Mouse (Mus musculus): ENCODE measurements around the gene Sec24d. TPM values are rescaled to one million over a fixed set of nuclear protein-coding genes. Genes with fewer than 3 reads are reported as not detected.

Gene Sec24d
- total and polyA plus RNA-seq, 2 experiments, result 46.4 to 89.7 TPM

DNA sequence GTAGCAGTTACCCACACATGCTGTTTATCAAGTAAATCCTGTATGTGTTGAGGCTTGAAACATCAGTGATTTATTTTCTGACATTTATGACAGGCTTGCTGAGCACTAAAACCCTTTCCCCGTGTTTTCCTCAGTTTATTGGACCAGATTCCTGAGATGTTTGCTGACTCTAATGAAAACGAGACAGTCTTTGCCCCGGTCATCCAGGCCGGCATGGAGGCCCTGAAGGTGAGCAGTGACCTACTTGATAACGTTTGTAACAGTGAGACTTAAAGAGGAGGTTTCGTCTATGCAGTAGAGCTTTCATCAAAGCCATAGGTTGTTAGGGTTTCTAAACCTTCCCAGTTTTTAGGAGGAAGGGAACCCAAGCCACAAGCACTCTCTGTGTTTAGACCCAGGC lies 76.4 kb downstream of the Sec24d start:
- Histone ChIP-seq H3K27ac (replicated peaks; ENCODE audit: insufficient read depth, low read depth, low read length) (no peak overlapping the region), H3K4me1 (ENCODE audit: control insufficient read depth, insufficient read depth, low read length) (no peaks in the 10 kb centered on the region), H3K27me3 (ENCODE audit: control insufficient read depth, insufficient read depth, low read length) (no peaks in the 10 kb centered on the region), H3K4me3 (ENCODE audit: insufficient read depth, low read depth, low read length) (no peak overlapping the region), H3K79me2 (ENCODE audit: control insufficient read depth, insufficient read depth, low read length) (no peaks in the 10 kb centered on the region; the same call in 1 of the 2 replicates), H3K36me3 (ENCODE audit: control insufficient read depth, insufficient read depth, low read length) (peaks cover 66% of the 10 kb centered on the region), H3K9ac (ENCODE audit: low read depth, low read length) (no peak overlapping the region)
- no peak for TF ChIP-seq CTCF (IDR thresholded peaks at IDR 0.05; ENCODE audit: low read depth, low read length)
- no peak for TF ChIP-seq POLR2A (IDR thresholded peaks at IDR 0.05; ENCODE audit: extremely low read depth, insufficient read depth, low read length)
- no peak for DNase-seq (ENCODE audit: extremely low read depth, low read depth, low spot score)
- WGBS, result 75% methylated on average over 6 of the region's 6 CpGs

DNA sequence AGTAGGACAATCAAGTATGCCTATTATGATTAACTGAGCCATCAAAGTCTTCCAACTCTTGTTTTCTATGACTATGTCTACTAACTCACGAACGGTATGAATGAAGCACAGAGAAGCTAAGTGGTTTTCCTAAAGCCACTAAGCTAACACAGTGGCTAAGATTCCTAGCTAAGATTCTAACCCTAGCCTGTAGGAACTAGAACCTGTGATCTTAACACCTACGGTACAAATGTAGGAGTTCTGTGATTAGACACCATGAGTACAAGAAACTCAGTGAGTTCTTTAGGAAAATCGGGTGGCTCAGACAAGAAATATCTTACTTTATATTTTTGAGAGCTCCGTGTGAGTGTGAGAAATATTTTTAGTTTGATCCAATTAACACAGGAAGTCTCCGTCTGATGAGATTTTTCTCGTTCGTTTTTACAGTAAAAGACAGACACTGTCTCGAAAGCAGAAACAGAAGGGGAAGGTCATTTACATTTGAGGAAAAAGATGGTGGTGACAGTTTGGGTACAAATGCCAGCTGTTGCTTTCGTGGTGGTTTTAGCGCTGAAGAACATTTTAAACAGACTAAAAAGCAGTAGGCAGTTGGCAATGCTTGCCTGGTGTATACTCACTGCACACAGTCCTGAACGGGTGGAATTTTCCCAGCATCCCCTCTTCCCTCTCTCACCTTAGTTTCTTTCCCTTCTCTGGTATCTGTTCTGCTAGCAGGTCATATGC lies 81.0 kb downstream of the Sec24d start:
- H3K9ac ChIP-seq (ENCODE audit: low read depth, low read length), result no peak overlapping the region
- TF ChIP-seq CTCF (IDR thresholded peaks at IDR 0.05; ENCODE audit: low read depth, low read length) (no peak), POLR2A (IDR thresholded peaks at IDR 0.05; ENCODE audit: extremely low read depth, insufficient read depth, low read length) (no peak)
- H3K27me3 ChIP-seq (ENCODE audit: control insufficient read depth, insufficient read depth, low read length), result no peaks in the 10 kb centered on the region
- H3K27ac ChIP-seq (replicated peaks; ENCODE audit: insufficient read depth, low read depth, low read length), result no peak overlapping the region
- H3K79me2 ChIP-seq (ENCODE audit: control insufficient read depth, insufficient read depth, low read length), result no peaks in the 10 kb centered on the region
- no peak for DNase-seq (ENCODE audit: extremely low read depth, low read depth, low spot score)
- H3K36me3 ChIP-seq (ENCODE audit: control insufficient read depth, insufficient read depth, low read length), result peaks cover 79% of the 10 kb centered on the region
- 86% methylated on average over 12 of the region's 12 CpGs for WGBS
- peaks cover under 1% of the 10 kb centered on the region for H3K4me1 ChIP-seq (ENCODE audit: control insufficient read depth, insufficient read depth, low read length)
- no peak overlapping the region for H3K4me3 ChIP-seq (ENCODE audit: insufficient read depth, low read depth, low read length)

DNA sequence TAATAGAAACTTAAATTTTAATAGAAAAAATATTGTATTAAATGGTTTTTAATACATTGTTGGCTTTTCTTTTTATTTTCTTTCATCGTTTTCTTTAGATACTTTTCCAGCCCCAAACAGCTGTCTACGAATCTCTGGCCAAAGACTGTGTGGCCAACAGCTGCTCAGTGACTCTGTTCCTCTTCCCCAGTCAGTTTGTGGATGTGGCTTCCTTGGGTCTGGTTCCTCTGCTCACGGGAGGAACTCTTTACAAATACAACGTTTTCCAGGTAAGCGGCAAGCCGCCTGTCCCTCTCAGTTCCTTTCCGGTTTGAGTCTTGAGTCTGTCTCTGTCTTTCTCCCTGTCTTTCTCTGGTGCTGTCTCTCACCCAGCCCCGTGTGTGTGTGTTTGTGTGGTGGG lies 83.3 kb downstream of the Sec24d start:
- H3K36me3 ChIP-seq (ENCODE audit: control insufficient read depth, insufficient read depth, low read length), result peaks cover 77% of the 10 kb centered on the region
- no peak overlapping the region for H3K27ac ChIP-seq (replicated peaks; ENCODE audit: insufficient read depth, low read depth, low read length)
- no peak overlapping the region for H3K4me3 ChIP-seq (ENCODE audit: insufficient read depth, low read depth, low read length)
- no peak for DNase-seq (ENCODE audit: extremely low read depth, low read depth, low spot score)
- no peaks in the 10 kb centered on the region for H3K27me3 ChIP-seq (ENCODE audit: control insufficient read depth, insufficient read depth, low read length)
- no peak for TF ChIP-seq CTCF (IDR thresholded peaks at IDR 0.05; ENCODE audit: low read depth, low read length)
- no peak for TF ChIP-seq POLR2A (IDR thresholded peaks at IDR 0.05; ENCODE audit: extremely low read depth, insufficient read depth, low read length)
- 91% methylated on average over 8 of the region's 8 CpGs for WGBS
- H3K9ac ChIP-seq (ENCODE audit: low read depth, low read length), result no peak overlapping the region
- peaks cover 3% of the 10 kb centered on the region for H3K4me1 ChIP-seq (ENCODE audit: control insufficient read depth, insufficient read depth, low read length)
- no peaks in the 10 kb centered on the region for H3K79me2 ChIP-seq (ENCODE audit: control insufficient read depth, insufficient read depth, low read length)

DNA sequence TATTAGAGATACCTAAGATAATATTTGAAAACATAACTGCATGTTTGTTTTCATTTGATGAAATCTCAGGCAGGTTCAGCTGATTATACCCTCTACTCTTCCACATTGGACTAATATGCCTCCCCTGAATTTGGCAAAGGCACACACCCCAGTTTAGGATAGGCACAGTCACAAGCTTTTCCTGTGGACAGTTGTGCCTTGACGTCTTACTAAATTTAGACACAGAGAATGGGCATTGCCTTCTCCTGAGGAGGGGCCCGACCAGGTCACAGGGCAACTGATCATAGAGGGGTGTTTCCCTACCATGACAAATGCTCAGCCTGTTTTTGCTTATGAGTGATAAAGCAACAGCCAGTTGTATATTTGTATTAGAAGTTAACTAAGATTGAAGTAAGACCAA lies 84.3 kb downstream of the Sec24d start:
- Histone ChIP-seq H3K9ac (ENCODE audit: low read depth, low read length) (no peak overlapping the region), H3K4me3 (ENCODE audit: insufficient read depth, low read depth, low read length) (no peak overlapping the region), H3K27ac (replicated peaks; ENCODE audit: insufficient read depth, low read depth, low read length) (no peak overlapping the region), H3K79me2 (ENCODE audit: control insufficient read depth, insufficient read depth, low read length) (no peaks in the 10 kb centered on the region), H3K36me3 (ENCODE audit: control insufficient read depth, insufficient read depth, low read length) (peaks cover 79% of the 10 kb centered on the region), H3K27me3 (ENCODE audit: control insufficient read depth, insufficient read depth, low read length) (no peaks in the 10 kb centered on the region), H3K4me1 (ENCODE audit: control insufficient read depth, insufficient read depth, low read length) (peaks cover 3% of the 10 kb centered on the region)
- 77% methylated on average over 2 of the region's 2 CpGs for WGBS
- TF ChIP-seq POLR2A (IDR thresholded peaks at IDR 0.05; ENCODE audit: extremely low read depth, insufficient read depth, low read length), result no peak
- TF ChIP-seq CTCF (IDR thresholded peaks at IDR 0.05; ENCODE audit: low read depth, low read length), result no peak
- DNase-seq (ENCODE audit: extremely low read depth, low read depth, low spot score), result no peak

DNA sequence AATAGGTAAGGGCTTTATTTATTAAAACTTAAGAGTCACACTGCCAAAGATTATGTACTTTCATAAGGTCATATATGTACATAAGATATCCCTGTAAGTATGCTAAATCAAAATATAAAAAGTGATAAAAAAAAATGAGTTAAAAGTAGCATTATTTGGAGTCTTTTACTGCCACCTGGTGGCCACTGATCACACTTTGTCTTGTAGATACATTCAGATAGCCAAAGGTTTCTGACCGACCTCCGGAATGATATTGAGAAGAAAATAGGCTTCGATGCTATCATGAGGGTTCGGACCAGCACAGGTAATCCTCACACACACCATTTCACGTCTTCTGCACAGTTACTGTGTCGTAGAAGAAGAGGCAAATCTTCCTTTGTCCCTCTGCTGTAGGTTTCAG lies 85.9 kb downstream of the Sec24d start:
- H3K27me3 ChIP-seq (ENCODE audit: control insufficient read depth, insufficient read depth, low read length), result no peaks in the 10 kb centered on the region
- TF ChIP-seq POLR2A (IDR thresholded peaks at IDR 0.05; ENCODE audit: extremely low read depth, insufficient read depth, low read length) (no peak), CTCF (IDR thresholded peaks at IDR 0.05; ENCODE audit: low read depth, low read length) (no peak)
- peaks cover 3% of the 10 kb centered on the region for H3K4me1 ChIP-seq (ENCODE audit: control insufficient read depth, insufficient read depth, low read length)
- no peak overlapping the region for H3K4me3 ChIP-seq (ENCODE audit: insufficient read depth, low read depth, low read length)
- no peak overlapping the region for H3K9ac ChIP-seq (ENCODE audit: low read depth, low read length)
- peak; percentile 74 for DNase-seq (ENCODE audit: extremely low read depth, low read depth, low spot score)
- H3K27ac ChIP-seq (replicated peaks; ENCODE audit: insufficient read depth, low read depth, low read length), result peak overlapping the region; percentile 83
- no peaks in the 10 kb centered on the region for H3K79me2 ChIP-seq (ENCODE audit: control insufficient read depth, insufficient read depth, low read length)
- H3K36me3 ChIP-seq (ENCODE audit: control insufficient read depth, insufficient read depth, low read length), result peaks cover 79% of the 10 kb centered on the region
- WGBS, result 79% methylated on average over 6 of the region's 6 CpGs

DNA sequence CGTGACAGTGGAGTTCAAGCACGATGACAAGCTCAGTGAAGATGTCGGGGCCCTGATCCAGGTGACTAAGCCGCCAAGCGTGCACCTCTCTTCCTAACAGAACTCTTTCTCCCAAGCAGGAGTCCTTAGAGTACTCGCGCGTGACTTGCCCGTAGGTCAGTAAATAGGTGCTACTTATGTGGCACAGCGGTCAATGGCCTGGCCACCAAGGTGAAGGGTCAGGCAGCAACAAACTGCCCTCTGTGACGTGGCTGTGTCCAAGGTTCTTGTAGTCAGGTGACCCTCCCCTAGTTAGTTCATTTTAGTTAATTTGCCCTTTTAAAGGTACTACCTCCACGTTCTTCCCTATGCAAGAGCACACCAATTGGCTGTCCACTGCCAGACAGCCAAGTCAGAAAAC lies 86.4 kb downstream of the Sec24d start:
- no peaks in the 10 kb centered on the region for H3K27me3 ChIP-seq (ENCODE audit: control insufficient read depth, insufficient read depth, low read length)
- peaks cover 3% of the 10 kb centered on the region for H3K4me1 ChIP-seq (ENCODE audit: control insufficient read depth, insufficient read depth, low read length)
- no peak overlapping the region for H3K9ac ChIP-seq (ENCODE audit: low read depth, low read length)
- TF ChIP-seq POLR2A (IDR thresholded peaks at IDR 0.05; ENCODE audit: extremely low read depth, insufficient read depth, low read length) (no peak), CTCF (IDR thresholded peaks at IDR 0.05; ENCODE audit: low read depth, low read length) (0 out of 2 replicates have a peak, but pooled peaks have one; percentile 10)
- H3K27ac ChIP-seq (replicated peaks; ENCODE audit: insufficient read depth, low read depth, low read length), result peak overlapping the region; percentile 83
- WGBS, result 33% methylated on average over 12 of the region's 12 CpGs
- peaks cover 78% of the 10 kb centered on the region for H3K36me3 ChIP-seq (ENCODE audit: control insufficient read depth, insufficient read depth, low read length)
- no peaks in the 10 kb centered on the region for H3K79me2 ChIP-seq (ENCODE audit: control insufficient read depth, insufficient read depth, low read length)
- peak; percentile 97 for DNase-seq (ENCODE audit: extremely low read depth, low read depth, low spot score)
- H3K4me3 ChIP-seq (ENCODE audit: insufficient read depth, low read depth, low read length), result no peak overlapping the region

Data from liver, adult 2 months (tissue).